Mouse (Mus musculus): Measurements from ENCODE around the gene Mboat2. TPM values are rescaled to one million over a fixed set of nuclear protein-coding genes. Genes with fewer than 3 reads are reported as not detected.
A peak's percentile ranks its signal among the peaks of the same experiment; 100 is the strongest.

Mboat2 gene
- total RNA-seq, 2 experiments from 2014 or later: 83.5 to 88.8 TPM

DNA sequence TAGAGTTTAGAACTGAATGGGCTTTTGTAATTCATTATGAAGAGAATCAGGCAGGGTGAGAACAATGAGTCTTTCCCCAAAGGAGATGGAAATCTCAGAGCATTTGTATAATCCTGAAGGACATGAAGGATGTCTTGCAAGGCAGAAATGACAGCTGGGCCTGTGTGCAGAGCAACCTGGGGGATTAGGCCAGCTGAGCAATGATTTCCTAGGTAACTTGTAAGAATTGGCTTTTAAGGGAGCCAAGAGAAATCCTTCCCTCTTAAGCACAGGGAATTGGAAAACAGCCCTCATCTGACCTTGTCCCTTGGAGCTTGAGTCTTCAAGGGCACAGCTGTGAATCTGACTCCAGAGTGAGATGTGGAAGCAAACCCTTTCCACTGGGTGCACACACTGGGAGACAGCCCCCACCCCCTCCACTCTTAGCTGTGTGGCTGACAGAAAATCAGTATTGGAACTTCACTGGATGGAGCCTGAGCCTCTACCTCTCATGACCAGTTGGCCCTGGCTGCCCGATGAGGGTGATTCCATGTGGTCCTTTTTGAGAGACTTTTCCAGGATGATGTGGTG is 102.6 kb downstream of the Mboat2 start:
- intact Hi-C loops (cut with DNase I): no loop called here
- no peak for DNase-seq (ENCODE audit: low spot score in 2 of 2)

DNA sequence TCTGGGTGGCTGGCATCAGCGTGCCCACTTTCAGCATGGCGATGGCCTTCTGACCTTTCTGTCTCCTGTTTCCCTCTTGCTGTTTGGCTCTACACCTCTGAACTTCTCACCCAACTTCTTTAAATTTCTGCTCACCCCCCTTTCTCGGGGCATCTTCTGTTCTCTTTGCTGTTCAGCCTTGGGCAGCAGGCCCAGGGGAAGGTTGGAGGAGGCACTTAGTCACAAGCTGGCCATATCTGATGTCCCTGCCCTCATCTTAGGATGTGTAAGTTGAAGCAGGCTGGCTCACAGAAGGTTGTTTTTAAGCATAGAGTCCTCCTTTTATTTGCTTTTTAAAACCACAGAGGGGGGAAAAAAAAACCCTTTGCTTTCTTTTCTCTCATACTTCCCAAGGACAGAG is 103.3 kb downstream of the Mboat2 start:
- intact Hi-C loops (cut with DNase I): no loop called here
- DNase-seq (ENCODE audit: low spot score in 2 of 2): no peak

- no peak for DNase-seq (ENCODE audit: low spot score in 2 of 2)
- intact Hi-C loops (cut with DNase I): no loop called here
These were observed 105.6 kb downstream of the Mboat2 start for GRCm38 (mm10) chr12:24936281-24936680.

- intact Hi-C loops (cut with DNase I): no loop called here
- DNase-seq (ENCODE audit: low spot score in 2 of 2): no peak
These were observed 108.7 kb downstream of the Mboat2 start for GRCm38 (mm10) chr12:24939372-24939771.

DNA sequence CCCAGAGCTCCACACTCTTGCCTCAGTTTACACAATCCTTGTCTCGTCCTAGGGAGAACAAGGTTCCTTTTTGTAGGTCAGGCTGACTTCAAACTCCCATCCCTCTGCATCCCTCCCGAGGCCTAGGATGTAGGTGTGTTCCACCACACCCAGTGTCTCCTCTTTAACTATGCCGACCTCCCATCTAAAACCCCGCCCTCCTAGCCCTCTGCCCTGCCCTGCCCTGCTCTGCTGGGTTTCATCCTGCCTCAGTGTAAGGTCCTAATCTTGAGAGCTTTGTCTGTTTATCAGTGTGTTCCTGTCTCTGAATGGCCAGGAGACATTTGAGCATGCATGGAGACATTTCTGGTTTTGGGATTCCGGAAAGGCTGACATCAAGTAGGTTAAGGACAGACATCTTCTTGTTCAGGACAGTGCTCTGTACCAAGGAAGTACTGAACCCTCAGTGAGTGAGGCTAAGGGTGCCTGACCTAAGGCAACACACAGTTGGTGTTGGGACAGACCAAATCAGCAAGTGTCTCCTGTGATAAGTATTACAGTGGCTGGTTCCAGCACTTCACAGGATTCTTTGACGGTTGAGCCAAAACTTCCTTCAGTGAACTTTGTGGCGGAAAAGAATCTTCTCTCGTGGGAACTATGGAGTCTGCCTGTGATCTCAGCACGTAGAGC is 112.1 kb downstream of the Mboat2 start:
- intact Hi-C loops (cut with DNase I): no loop called here
- no peak for DNase-seq (ENCODE audit: low spot score in 2 of 2)

- DNase-seq (ENCODE audit: low spot score in 2 of 2): no peak
- intact Hi-C loops (cut with DNase I): no loop called here
These were observed 112.7 kb downstream of the Mboat2 start for GRCm38 (mm10) chr12:24943427-24943826.

DNA sequence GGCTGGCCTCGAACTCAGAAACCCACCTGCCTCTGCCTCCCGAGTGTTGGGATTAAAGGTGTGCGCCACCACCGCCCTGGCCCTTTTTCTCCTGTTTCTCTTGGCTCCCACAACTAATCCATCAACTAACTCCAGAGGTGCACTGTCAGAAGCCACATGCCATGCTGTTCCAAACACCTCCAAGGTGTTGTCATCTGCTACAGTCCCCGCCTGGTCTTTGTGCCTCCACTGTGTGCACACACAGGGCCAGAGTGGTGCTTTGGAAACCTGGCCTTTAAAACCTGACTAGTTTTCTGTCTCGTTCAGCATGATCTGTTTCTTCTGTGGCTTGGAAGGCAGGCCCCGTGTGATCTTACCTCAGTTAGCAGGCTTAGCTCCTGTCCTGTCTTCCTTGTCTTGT is 113.9 kb downstream of the Mboat2 start:
- intact Hi-C loops (cut with DNase I): no loop called here
- no peak for DNase-seq (ENCODE audit: low spot score in 2 of 2)

- intact Hi-C loops (cut with DNase I): no loop called here
- no peak for DNase-seq (ENCODE audit: low spot score in 2 of 2)
These were observed 116.4 kb downstream of the Mboat2 start for GRCm38 (mm10) chr12:24947065-24947464.

DNA sequence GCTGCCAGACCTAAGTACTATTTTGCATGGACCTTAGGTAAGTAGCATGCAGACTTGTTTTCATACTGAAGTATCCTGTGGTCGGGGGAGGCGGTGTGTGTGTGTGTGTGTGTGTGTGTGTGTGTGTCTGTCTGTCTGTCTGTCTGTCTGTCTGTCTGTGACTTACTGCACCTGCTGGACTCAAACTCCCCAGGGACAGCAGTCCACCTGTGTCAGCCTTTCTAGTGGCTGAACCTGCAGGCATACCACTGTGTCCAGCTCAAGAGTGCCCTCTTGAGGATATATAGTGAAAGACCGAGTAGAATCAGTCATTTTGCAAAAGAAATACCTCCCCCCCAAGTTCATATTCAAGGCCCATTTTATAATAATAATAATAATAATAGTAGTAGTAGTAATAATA is 117.7 kb downstream of the Mboat2 start:
- DNase-seq (ENCODE audit: low spot score in 2 of 2): no peak
- intact Hi-C loops (cut with DNase I): loop anchor here (1.0 kb wide), 1 partner anchor 238 kb away; no protein-coding TSS in a partner anchor

- intact Hi-C loops (cut with DNase I): no loop called here
- DNase-seq (ENCODE audit: low spot score in 2 of 2): no peak
These were observed 119.8 kb downstream of the Mboat2 start for GRCm38 (mm10) chr12:24950376-24951046.

GRCm38 (mm10) chr12:24952147-24952546 is 121.5 kb downstream of the Mboat2 start:
- intact Hi-C loops (cut with DNase I): no loop called here

DNA sequence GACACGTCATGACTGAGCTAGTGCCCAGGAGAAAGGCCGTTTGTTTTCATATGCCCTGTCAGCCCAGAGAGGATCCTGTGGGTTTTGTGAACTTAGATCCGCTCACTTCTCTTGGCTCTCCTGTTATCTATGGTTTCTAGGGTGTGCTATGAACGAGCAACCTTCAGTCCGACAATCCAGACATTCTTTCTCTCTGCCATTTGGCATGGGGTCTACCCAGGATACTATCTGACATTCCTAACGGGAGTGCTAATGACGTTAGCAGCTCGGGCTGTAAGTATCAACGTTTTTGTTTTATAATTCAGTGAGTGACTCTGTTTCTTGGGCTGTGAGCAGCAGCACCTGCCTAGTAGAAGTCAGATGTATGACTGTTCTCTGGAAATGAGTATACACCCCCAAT is 124.5 kb downstream of the Mboat2 start:
- no peak for DNase-seq (ENCODE audit: low spot score in 2 of 2)
- intact Hi-C loops (cut with DNase I): no loop called here

More at GRCm38 (mm10) chr12:24952147-24952546, 121.5 kb downstream of the Mboat2 start:
- peak in 1 of 2 experiments; percentile 36 for DNase-seq (ENCODE audit: low spot score in 2 of 2)

- intact Hi-C loops (cut with DNase I): no loop called here
- DNase-seq (ENCODE audit: low spot score in 2 of 2): no peak
These were observed 127.8 kb downstream of the Mboat2 start for GRCm38 (mm10) chr12:24958526-24958925.

- intact Hi-C loops (cut with DNase I): no loop called here
- DNase-seq (ENCODE audit: low spot score in 2 of 2): no peak
These were observed 131.1 kb downstream of the Mboat2 start for GRCm38 (mm10) chr12:24961821-24962220.

GRCm38 (mm10) chr12:24962362-24962967 is 131.8 kb downstream of the Mboat2 start:
- intact Hi-C loops (cut with DNase I): no loop called here
- DNase-seq (ENCODE audit: low spot score in 2 of 2): no peak

- intact Hi-C loops (cut with DNase I): no loop called here
- no peak for DNase-seq (ENCODE audit: low spot score in 2 of 2)
These were observed 132.8 kb downstream of the Mboat2 start for GRCm38 (mm10) chr12:24963393-24964022.

DNA sequence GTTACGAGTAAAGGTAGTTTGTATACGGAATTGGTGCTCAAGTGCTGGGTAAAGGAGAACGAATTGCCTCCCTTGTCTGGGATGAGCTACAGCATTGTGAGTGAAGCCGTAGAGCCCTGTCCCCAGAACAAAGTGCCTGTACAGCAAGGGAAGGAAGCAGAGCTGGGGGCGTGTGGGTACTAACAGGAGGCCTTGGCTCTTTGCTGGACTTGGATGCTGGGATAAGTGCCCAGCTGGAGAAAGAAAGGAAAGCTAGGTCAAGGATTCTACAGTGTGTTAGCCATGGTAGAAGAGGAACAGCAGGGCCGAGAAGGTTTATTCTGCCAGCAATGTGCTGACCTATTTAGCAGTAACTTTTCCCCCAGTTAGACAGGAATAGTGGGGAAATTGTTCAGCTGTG is 134.7 kb downstream of the Mboat2 start:
- intact Hi-C loops (cut with DNase I): no loop called here
- DNase-seq (ENCODE audit: low spot score in 2 of 2): peak in 1 of 2 experiments; percentile 18

DNA sequence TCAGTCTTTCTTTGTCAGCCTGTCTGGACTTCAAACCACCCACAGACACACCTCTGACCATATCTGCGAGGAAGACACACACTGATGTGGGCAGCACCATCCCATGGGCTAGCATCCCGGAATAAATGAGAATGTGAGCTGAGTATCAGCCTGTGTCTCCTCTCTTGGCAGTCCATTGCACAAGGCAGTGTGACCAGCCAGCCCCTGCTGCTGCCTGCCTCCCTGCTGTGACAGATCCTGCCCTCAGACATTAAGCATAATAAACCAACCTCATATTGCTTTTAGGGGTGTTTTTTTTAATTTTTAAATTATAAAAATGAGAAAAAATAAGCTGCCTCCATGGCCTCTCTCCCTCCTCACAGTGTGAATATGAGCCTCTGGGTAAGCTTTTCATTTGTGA is 135.4 kb downstream of the Mboat2 start:
- intact Hi-C loops (cut with DNase I): no loop called here
- DNase-seq (ENCODE audit: low spot score in 2 of 2): no peak

DNA sequence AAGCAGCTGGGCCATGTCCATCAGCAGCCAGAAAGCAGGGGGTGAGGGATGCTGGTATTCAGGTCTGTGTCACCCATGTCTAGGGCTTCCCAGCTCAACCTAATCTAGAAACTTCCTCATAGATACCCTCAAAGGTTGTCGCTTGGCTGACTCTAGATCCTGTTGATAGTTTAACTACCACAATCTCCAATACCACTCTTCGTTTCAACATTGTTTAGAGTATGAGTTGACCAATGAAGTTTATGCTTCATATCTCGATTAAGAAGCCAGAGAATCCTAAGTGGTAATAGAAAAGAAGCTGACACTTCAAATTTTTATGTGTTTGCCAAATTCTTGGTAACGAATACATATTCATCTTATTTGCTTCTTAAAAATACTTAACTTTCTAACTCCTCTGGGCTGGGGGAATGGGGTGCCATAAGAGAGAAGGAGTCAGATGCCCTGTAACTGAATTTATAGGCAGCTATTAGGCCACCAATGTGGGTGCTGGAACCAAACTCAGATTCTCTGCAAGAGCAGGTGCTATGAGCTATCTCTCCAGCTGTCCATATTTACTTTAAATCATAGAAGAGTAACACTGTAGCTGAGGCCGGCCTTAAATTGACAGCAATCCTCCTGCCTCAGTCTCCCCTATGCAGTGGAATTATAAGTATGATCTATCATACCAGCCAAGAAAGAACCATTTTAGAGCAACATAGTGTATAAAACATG is 141.0 kb downstream of the Mboat2 start:
- DNase-seq (ENCODE audit: low spot score in 2 of 2): no peak
- intact Hi-C loops (cut with DNase I): no loop called here
